Mouse (Mus musculus): ENCODE measurements around the gene Rpap3.

Rpap3 gene

DNA sequence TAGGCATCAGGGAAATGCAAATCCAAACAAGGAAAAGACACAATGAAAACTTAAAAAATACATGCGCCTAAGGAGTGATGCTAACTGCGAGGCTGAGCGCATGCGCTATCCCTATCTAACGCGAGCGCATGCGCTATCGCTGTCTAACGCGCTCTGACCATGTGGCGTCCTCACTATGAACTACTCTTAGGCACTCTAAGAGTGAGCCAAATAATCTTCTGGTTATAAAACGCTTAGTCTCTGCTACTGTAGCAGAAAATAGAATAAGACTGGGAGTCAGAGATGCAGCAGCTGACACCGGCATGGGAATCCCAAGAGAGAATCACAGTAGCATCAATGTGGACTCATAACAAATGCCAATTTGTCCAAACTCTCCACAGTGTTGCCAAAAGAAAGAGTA is 48.2 kb downstream of the Rpap3 start:
- no peak for DNase-seq (ENCODE audit: low read depth in 2 of 2, low spot score in 2 of 2)

DNA sequence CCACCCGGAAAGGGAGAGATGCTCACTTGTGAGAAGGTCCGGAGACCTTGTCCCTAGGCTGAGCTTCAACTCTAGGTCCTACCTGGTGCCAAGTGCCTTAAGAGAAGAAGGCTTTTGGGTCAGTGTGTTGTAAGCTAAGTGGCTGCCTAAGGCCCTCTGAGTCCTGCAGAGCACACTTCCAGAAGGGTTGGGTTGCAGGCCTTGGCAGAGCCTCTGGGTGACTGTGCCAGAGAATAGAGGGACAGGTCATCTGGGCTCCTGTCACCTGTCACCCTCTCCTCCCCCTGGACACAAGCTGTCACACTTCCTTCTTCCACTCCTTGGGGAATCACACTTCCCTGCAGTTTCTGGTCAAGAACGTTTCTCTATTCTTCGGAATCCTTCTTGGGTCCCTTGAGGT is 55.9 kb downstream of the Rpap3 start:
- DNase-seq (ENCODE audit: low read depth in 2 of 2, low spot score in 2 of 2) = no peak

GRCm38 (mm10) chr15:97648176-97648575 is 57.4 kb downstream of the Rpap3 start:
- DNase-seq (ENCODE audit: low read depth in 2 of 2, low spot score in 2 of 2) = no peak

GRCm38 (mm10) chr15:97646426-97646825 is 59.2 kb downstream of the Rpap3 start:
- DNase-seq (ENCODE audit: low read depth in 2 of 2, low spot score in 2 of 2) = no peak

DNA sequence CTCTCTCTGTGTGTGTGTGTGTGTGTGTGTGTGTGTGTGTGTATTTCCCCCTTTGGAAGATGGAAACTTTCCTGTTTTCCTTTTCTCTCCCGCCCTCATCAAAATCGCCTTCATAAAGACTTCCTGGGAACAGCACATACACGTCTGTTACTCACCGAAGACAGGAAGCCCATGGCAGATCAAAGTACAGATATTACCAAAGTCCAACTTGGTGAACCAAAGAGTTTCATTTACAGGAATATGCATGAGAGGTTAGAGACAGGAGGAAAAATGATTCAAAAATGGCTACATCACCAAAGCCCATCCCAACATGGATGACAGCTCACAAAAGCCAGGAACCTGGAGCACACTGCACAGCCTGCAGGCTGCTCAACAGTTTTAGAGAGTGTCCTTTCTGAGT is 61.6 kb downstream of the Rpap3 start:
- no peak for DNase-seq (ENCODE audit: low read depth in 2 of 2, low spot score in 2 of 2)

Data from CD8-positive naive resting alpha-beta T cell, adult 2 months (primary cell).